Mouse (Mus musculus) small intestine, adult 2 months (tissue): ENCODE data around the gene Esrp2.

Source experiments
- CTCF ChIP-seq: fragments of 200-500 bp; IDR thresholded peaks from 2 replicates; pipeline ENCODE4 v1.5.1; 2012; ENCODE audit warnings: low read depth, mild to moderate bottlenecking, control low read depth, inconsistent platforms, low read length, moderate library complexity, mixed read lengths; ENCODE audit not compliant: insufficient replicate concordance, insufficient read length; ENCODE audit errors: extremely low read depth
- POLR2A ChIP-seq: fragments of 200-500 bp; IDR thresholded peaks from 2 replicates; pipeline ENCODE4 v1.6.1; 2012; ENCODE audit warnings: low read depth, mild to moderate bottlenecking, control low read depth, inconsistent platforms, low read length, moderate library complexity

DNA sequence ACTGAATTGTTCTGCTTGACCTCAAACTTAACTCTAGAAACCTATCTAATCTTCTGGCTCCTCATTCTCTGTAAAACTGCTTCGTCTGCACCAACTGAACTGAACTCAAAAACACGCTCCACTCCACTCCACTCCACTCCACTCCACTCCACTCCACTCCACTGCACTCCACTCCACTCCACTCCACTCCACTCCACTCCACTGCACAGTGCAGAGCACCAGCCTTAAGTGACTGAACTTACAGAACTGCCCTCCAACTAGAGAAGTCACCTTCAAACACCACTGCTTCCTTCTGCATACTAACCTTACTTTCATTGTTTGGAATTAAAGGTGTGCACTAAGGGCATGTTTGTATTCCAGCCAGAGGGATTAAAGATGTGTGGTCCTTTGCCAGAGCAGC lies 24.7 kb downstream of the Esrp2 start:
- TF ChIP-seq CTCF (no peak), POLR2A (no peak)
